Mouse (Mus musculus) heart, postnatal 10 days (tissue): Measurements from ENCODE around the gene Cpsf4l. TPM values are rescaled to one million over a fixed set of nuclear protein-coding genes. Genes with fewer than 3 reads are reported as not detected.

ENCODE experiments used
- DNase-seq, 2 experiments: peaks; one replicate each; pipeline ENCODE4 v3.0.0; 2021
- intact Hi-C: fragments of 180-260 bp; cut with DNase I; formaldehyde crosslinking; loops from one replicate; pipeline ENCODE4 v1.15.1; 2025
- total RNA-seq, 2 experiments: library from RNA; stranded (reverse); gene quantifications; 2 replicates each; pipeline ENCODE4 v1.2.3; 2021

Cpsf4l gene
- total RNA-seq, 2 experiments from 2014 or later, result not detected

GRCm38 (mm10) chr11:113736848-113737552, 27.2 kb upstream of the Cpsf4l start:
- intact Hi-C loops, result no loop called here
- no peak for DNase-seq

GRCm38 (mm10) chr11:113735151-113735550, 25.3 kb upstream of the Cpsf4l start:
- no peak for DNase-seq

DNA sequence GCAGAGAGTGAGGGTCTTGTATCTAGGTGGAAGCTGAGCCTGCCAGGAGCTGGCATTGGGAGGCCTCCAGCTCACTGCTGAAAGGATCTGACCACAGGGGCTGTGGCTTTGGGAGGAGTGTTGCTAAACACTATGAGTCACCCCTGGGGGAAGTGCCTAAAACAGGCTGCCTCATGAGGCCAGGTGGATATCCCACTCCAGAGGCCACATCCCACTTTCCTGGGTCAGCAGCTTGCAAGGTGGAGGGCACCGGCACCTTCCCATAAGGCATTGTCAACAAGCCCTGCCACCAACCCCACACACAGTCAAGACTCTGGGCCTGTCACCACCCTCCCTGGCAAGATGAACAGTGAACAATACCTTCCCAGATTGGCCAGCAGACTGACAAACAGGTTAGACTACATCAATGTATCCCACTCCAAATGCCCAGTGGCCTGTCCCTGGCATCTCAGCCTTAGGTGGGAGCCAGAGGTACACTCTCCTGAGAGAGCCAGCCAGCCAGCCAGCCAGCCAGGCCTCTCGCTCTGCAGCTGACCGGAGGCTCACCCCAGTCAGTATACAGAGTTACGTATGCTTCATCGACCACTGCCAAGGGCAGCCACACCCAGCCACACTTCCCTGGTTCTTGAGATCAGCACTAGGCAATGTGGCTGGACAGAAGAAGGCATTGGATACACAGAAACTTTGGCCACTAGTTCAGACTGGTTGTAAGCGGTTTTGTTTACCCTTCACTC, 24.0 kb upstream of the Cpsf4l start:
- no peak for DNase-seq
- intact Hi-C loops, result loop anchor here (2.0 kb wide), 1 partner anchor 29 kb away; no protein-coding TSS in a partner anchor

More at GRCm38 (mm10) chr11:113735151-113735550, 25.3 kb upstream of the Cpsf4l start:
- intact Hi-C loops, result no loop called here

DNA sequence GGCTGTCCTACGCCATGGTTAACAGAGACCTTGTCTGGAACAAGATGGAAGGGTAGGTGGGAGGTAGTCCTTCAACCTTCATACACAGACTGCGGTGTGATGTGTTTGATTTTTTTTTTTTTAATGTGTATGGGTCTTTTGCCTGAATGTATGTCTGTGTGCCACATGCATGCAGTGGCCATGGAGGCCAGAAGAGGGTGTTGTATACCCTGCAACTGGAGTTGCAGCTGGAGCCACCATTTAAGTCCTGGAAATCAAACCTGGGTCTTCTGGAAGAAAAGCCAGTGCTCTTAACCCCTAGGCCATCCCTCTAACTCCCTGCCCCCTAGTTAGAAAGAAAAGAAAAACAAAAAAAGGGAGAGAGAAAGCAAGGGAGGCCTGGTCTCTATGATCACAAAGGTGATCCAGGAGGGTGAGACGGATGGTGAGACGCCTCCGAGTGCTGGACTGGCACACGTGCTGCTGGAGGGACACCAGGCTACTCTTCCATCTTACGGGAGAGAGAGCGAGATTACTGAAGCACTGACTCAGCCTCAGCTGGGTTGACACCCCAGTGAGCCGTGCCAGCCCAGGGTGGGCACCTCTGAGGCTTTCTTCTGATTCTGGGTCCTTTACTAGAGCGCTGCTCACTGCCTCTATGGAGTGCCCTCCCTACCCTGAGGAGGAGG, 22.3 kb upstream of the Cpsf4l start:
- no peak for DNase-seq
- intact Hi-C loops, result loop anchor here (2.0 kb wide), 1 partner anchor 27 kb away; no protein-coding TSS in a partner anchor

DNA sequence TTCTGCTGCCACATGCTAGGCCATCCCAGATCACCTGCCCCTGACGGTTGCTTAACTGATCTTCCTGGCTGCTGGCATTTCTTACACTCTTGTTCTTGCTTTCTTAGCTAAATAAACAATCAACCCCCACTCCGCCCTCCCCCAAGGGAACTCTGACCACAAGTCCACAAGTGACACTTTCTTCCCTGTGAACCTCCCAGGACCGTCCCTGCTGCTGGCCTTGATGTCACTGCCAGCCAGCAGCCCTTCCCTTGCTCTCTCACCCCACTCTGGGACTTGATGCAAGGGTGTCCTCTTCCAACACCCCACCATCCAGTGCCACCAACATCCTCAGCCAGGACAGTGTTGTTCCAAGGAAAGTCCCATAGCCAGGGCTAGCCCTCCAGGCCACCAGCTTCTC, 21.1 kb upstream of the Cpsf4l start:
- no peak for DNase-seq
- intact Hi-C loops, result no loop called here

DNA sequence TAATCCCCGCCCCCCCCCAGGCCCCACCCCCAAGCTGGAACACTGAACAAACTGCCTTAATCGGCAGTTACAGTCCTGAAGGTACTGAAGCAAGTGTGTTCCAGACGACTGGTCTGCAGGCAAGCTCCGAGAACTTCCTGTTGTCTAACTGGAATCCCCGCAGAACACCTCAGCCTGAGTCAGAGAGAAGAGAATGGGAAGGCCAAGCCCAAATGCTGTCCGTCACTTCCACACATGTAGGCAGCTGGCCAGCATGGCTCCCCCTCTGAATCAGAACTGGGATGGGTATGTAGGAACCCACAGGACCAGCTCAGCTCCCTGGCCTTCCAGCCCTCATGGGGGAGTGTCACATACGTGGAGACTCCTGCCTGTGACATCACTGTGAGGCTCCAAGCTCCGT, 20.1 kb upstream of the Cpsf4l start:
- intact Hi-C loops, result no loop called here
- DNase-seq, result no peak

- intact Hi-C loops, result no loop called here
These were observed 19.4 kb upstream of the Cpsf4l start for GRCm38 (mm10) chr11:113729239-113729638.

GRCm38 (mm10) chr11:113727992-113728391, 18.2 kb upstream of the Cpsf4l start:
- DNase-seq, result no peak
- intact Hi-C loops, result no loop called here

More at GRCm38 (mm10) chr11:113729239-113729638, 19.4 kb upstream of the Cpsf4l start:
- DNase-seq, result no peak

GRCm38 (mm10) chr11:113726994-113727888, 17.4 kb upstream of the Cpsf4l start:
- intact Hi-C loops, result no loop called here
- DNase-seq, result no peak

- intact Hi-C loops, result no loop called here
- DNase-seq, result peak in 1 of 2 experiments; percentile 69
These were observed 15.6 kb upstream of the Cpsf4l start for GRCm38 (mm10) chr11:113725235-113726048.

GRCm38 (mm10) chr11:113722405-113723090, 12.7 kb upstream of the Cpsf4l start:
- intact Hi-C loops, result no loop called here
- no peak for DNase-seq

GRCm38 (mm10) chr11:113717767-113718424, 8.1 kb upstream of the Cpsf4l start:
- intact Hi-C loops, result no loop called here
- no peak for DNase-seq

DNA sequence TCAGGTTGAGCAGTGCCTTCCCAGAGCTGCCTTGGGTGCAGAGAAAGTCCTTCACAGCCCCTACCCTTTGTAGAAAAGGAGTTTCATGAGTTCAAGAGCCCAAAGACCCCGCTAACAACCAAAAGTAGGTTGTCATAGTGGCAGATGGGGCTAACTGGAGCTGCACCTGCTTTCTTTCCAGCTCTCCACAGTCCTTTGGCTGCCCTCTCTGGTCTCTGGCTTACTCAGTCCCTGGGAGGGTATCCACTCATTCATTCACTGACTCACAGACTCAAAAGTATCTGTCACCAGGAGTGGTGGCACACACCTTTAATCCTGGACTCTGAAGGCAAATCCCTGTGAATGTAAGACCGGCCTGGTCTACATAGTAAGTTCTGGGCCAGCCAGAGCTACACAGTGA, 6.3 kb upstream of the Cpsf4l start:
- intact Hi-C loops, result no loop called here
- DNase-seq, result no peak

DNA sequence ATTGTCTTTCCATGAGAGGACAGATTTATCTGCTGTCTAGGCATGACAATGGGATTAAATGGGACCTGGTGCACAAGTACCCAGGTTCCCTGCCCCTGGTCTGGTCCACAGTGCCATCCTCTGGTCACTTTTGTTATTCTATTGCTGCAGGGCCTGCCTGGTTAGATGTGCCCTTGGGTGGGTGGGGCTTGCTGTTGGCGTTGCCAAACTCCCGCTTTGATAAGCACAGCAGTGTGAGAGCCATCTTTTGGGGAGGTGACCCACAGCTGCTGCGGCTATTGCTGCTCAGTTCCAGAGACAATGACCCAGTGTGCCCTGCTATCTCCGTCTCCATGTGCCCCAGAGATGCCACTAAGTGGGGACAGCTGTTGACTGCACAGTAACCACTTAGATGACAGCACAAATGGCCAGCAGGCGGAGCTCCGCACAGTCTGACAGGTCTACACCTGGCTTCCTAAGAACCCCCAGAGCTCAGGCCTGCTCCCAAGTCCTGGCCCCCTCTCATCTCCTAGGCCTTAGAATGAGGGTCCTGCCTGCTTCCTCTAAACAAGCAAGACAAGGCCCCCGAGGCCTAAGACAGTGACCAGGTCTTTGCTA, 5.4 kb upstream of the Cpsf4l start:
- intact Hi-C loops, result no loop called here
- peak in 1 of 2 experiments; percentile 15 for DNase-seq

DNA sequence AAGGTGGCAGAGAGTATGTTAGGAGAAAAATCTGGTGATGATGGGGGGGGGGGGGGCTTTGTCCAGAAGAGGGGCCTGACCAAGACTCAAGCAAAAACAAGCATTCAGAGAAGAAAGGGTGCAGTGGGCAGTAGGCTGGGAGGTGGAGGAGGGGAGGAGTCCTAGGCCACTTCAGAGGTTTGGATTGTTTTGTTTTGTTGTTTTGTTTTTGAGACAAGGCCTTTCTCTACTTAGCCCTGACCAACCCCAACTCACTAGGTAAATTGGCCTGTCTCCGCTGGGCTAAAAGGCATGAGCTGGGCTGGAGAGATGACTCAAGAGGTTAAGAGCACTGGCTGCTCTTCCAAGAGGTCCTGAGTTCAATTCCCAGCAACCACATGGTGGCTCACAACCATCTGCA, 1.2 kb upstream of the Cpsf4l start:
- intact Hi-C loops, result no loop called here
- no peak for DNase-seq

DNA sequence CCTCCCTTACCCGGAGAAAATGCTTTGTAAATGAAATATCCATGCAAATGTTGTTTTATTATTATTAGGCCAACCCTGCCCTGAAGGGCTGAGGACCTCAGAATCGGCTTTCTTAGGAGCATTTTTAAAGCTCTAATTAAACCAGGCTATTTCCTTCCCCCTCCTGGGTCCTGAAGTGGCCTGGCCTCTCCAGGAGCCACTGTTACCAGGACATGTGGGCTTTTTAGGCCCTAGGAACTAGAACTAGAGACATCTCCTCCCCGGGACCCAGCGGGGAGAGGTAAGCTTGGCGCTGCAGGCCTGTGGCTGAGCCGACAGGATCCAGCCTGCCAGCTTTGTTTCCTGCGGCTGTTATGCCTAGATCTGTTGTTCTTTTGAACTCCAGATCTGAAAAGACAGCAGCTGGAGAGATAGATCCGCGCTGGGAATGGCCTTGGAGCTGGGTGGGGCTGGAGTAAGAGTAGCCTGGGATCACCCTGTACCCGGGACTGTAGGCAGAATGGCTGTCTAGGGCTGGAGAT, 500 bp upstream of the Cpsf4l start:
- DNase-seq, result no peak
- intact Hi-C loops, result no loop called here

DNA sequence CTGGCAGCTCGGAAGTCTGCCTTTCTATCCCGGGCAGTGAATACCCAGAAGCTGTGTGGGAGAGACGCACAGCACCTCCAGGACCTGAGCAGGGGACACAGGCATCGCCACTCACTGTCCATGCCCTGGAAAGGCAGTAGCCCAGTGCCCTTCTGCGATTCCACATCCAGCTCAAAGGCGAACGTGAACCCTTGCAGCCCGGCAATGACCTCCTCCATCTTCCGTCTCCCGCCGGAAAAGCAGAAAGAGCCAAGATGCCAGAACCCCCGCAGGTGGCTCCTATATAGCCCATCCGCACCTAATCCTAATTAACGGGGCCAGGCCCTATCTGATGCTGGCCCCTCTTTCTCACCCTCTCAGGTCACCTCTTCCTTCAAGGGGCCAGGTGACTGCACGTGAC, 545 bp downstream of the Cpsf4l start:
- DNase-seq, result no peak
- intact Hi-C loops, result loop anchor here (10.0 kb wide), 2 partner anchors 356 to 926 kb away; partner anchors contain the start of gene Sdk2
